Mouse (Mus musculus) MEL (cell line): ENCODE measurements at regions not wholly inside any gene's neighbourhood (a gene's known extent, or its start where the extent isn't known, plus 50 kb on each side); places are given as distances from the start of the nearest gene placed in this dataset.

Source experiments
- BHLHE40 ChIP-seq: IDR thresholded peaks from 2 replicates; pipeline ENCODE4 v1.6.1; 2012; ENCODE audit warnings: low read depth, mild to moderate bottlenecking, inconsistent platforms, low read length, improper control_type of control experiment, borderline replicate concordance
- CHD2 ChIP-seq: IDR thresholded peaks from 2 replicates; pipeline ENCODE4 v1.6.1; 2011; ENCODE audit warnings: low read length, improper control_type of control experiment
- CTCF ChIP-seq, 3 experiments: IDR thresholded peaks in 2 of 3; conservative IDR thresholded peaks in 1 of 3; 2 replicates each; pipeline ENCODE4 v1.5.1; 2011 to 2012; ENCODE audit warnings: low read length in 3 of 3, low read depth in 2 of 3, mild to moderate bottlenecking in 2 of 3, improper control_type of control experiment in 1 of 3, inconsistent platforms in 1 of 3, mixed read lengths in 1 of 3, moderate library complexity in 1 of 3; ENCODE audit not compliant: control insufficient read depth in 1 of 3, insufficient read depth in 1 of 3, poor library complexity in 1 of 3, severe bottlenecking in 1 of 3
- E2F4 ChIP-seq: IDR thresholded peaks from 2 replicates; pipeline ENCODE4 v1.6.1; 2011; ENCODE audit warnings: low read depth, low read length, improper control_type of control experiment, borderline replicate concordance
- EP300 ChIP-seq, 2 experiments: IDR thresholded peaks; 2 replicates each; pipeline ENCODE4 v1.6.1; 2011; ENCODE audit warnings: improper control_type of control experiment in 2 of 2, low read length in 2 of 2, low read depth in 1 of 2, mild to moderate bottlenecking in 1 of 2
- GATA1 ChIP-seq: IDR thresholded peaks from 2 replicates; pipeline ENCODE4 v1.6.1; 2011; ENCODE audit warnings: low read depth, low read length, improper control_type of control experiment
- MAZ ChIP-seq: IDR thresholded peaks from 2 replicates; pipeline ENCODE4 v1.6.1; 2012; ENCODE audit warnings: low read depth, mild to moderate bottlenecking, inconsistent platforms, low read length, improper control_type of control experiment
- MXI1 ChIP-seq: IDR thresholded peaks from 2 replicates; pipeline ENCODE4 v1.6.1; 2011; ENCODE audit warnings: mild to moderate bottlenecking, low read depth, low read length, improper control_type of control experiment
- MYC ChIP-seq: IDR thresholded peaks from 2 replicates; pipeline ENCODE4 v1.6.1; 2011; ENCODE audit warnings: low read depth, mild to moderate bottlenecking, low read length, improper control_type of control experiment, moderate library complexity
- POLR2A ChIP-seq, 2 experiments: IDR thresholded peaks; 2 replicates each; pipeline ENCODE4 v1.6.1; 2011 to 2012; ENCODE audit warnings: low read length in 2 of 2, mild to moderate bottlenecking in 2 of 2, control low read depth in 1 of 2, improper control_type of control experiment in 1 of 2, low read depth in 1 of 2, moderate library complexity in 1 of 2; ENCODE audit not compliant: control insufficient read depth in 1 of 2, insufficient read depth in 1 of 2, poor library complexity in 1 of 2
- POLR2AphosphoS2 ChIP-seq: IDR thresholded peaks from 2 replicates; pipeline ENCODE4 v1.6.1; 2011; ENCODE audit warnings: low read length, improper control_type of control experiment
- RCOR1 ChIP-seq: IDR thresholded peaks from 2 replicates; pipeline ENCODE4 v1.6.1; 2012; ENCODE audit warnings: low read depth, mild to moderate bottlenecking, inconsistent platforms, low read length, improper control_type of control experiment
- TAL1 ChIP-seq: IDR thresholded peaks from 2 replicates; pipeline ENCODE4 v1.6.1; 2012; ENCODE audit warnings: mild to moderate bottlenecking, inconsistent platforms, low read length, moderate library complexity, mixed read lengths
- ZC3H11A ChIP-seq: IDR thresholded peaks from 2 replicates; pipeline ENCODE4 v1.6.1; 2012; ENCODE audit warnings: low read depth, mild to moderate bottlenecking, inconsistent platforms, low read length, improper control_type of control experiment

GRCm38 (mm10) chr5:132759751-132760150, 216.6 kb upstream of the Auts2 start:
- TF ChIP-seq BHLHE40 (no peak), MAZ (no peak), CHD2 (no peak), CTCF (IDR thresholded peaks at IDR 0.05 in 2 of 3, conservative IDR thresholded peaks at IDR 0.05 in 1 of 3; ENCODE audit: control insufficient read depth in 1 of 3, insufficient read depth in 1 of 3, low read depth in 2 of 3, low read length in 3 of 3, poor library complexity in 1 of 3, severe bottlenecking in 1 of 3) (no peak), E2F4 (no peak), MYC (no peak), TAL1 (no peak), MXI1 (no peak), POLR2A (IDR thresholded peaks at IDR 0.05; ENCODE audit: control insufficient read depth in 1 of 2, insufficient read depth in 1 of 2, low read depth in 1 of 2, low read length in 2 of 2, poor library complexity in 1 of 2) (no peak), POLR2AphosphoS2 (no peak), GATA1 (no peak), EP300 (IDR thresholded peaks at IDR 0.05; ENCODE audit: low read depth in 1 of 2, low read length in 2 of 2) (no peak), RCOR1 (no peak), ZC3H11A (no peak)
